Mouse (Mus musculus): ENCODE results near the gene Fgg. TPM values are rescaled to one million over a fixed set of nuclear protein-coding genes. Genes with fewer than 3 reads are reported as not detected.

The Fgg gene
- polyA plus RNA-seq (2014; fragmentation: Nextera tagmentation; extraction: Ambion mirVana), result 0.11 TPM in 1 of 2 replicates, not detected in the other

DNA sequence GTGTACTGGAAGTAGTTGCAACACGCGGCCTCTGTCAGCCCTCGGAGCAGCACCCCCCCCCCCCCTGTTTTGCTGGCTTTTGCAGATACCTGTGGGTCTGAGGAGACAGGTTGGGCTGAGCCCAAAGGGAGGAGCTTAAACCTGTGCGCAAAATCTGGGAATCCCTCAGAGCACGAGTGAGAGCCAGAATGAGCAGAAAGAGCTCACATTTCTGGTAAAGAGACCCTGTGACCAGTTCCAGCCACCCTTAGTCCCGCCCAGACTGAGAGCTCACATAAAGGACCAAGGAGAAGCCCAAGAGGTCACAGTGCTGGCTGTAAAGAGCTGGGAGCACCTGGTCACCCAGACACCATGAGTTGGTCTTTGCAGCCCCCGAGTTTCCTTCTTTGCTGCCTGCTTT is at the start of gene Fgg:
Gene Fgg (plus strand): TSS at position 168 of the 400 bp plus-strand sequence.
- ATAC-seq (ENCODE audit: low FRiP score, low TSS enrichment), result no peak
- H3K4me3 ChIP-seq (ENCODE audit: low read length), result no peak within 1 kb of the TSS
- H3K9ac ChIP-seq (ENCODE audit: low read depth, low read length), result no peak within 1 kb of the TSS
- H3K4me2 ChIP-seq (replicated peaks; ENCODE audit: low read depth, low read length), result no peak within 1 kb of the TSS
- no peaks in the 10 kb centered on the region for H3K4me1 ChIP-seq (ENCODE audit: control insufficient read depth, insufficient read depth, low read length)
- no peak within 1 kb of the TSS for H3K27ac ChIP-seq (ENCODE audit: low read depth, low read length)
- WGBS, result 52% methylated on average over 7 of the region's 7 CpGs
- no peaks in the 10 kb centered on the region; the same call in 1 of the 2 replicates for H3K27me3 ChIP-seq (ENCODE audit: control insufficient read depth, insufficient read depth, low read length)
- H3K36me3 ChIP-seq (ENCODE audit: control insufficient read depth, insufficient read depth, low read length), result no peaks in the 10 kb centered on the region
- H3K9me3 ChIP-seq (ENCODE audit: control insufficient read depth, low read length), result no peaks in the 10 kb centered on the region

DNA sequence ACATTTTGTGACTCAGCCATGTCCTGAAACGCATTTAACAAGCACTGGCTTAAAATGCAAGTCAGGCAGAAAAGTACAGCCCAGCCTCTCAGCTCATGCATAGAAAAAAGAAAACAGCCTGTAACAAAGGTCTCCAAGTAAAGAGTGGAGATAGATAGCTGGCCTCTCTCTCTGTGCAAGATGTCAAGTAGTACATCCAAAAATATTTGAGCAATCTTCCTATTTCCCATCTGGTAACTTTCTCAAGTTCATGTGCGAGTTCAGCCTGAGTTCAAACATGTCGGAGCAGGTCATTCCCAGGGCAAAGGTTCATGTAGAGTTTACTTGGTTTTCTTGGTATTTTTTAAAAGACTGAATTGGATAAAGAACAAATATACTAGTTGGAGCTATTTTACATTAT is 36.5 kb upstream of the Fgg start:
- no peak overlapping the region for H3K27ac ChIP-seq (ENCODE audit: low read depth, low read length)
- WGBS, result 65% methylated on average over 3 of the region's 3 CpGs
- no peaks in the 10 kb centered on the region for H3K4me1 ChIP-seq (ENCODE audit: control insufficient read depth, insufficient read depth, low read length)
- no peaks in the 10 kb centered on the region for H3K36me3 ChIP-seq (ENCODE audit: control insufficient read depth, insufficient read depth, low read length)
- no peak overlapping the region for H3K4me3 ChIP-seq (ENCODE audit: low read length)
- no peaks in the 10 kb centered on the region for H3K9me3 ChIP-seq (ENCODE audit: control insufficient read depth, low read length)
- ATAC-seq (ENCODE audit: low FRiP score, low TSS enrichment), result no peak
- no peak overlapping the region for H3K4me2 ChIP-seq (replicated peaks; ENCODE audit: low read depth, low read length)
- H3K27me3 ChIP-seq (ENCODE audit: control insufficient read depth, insufficient read depth, low read length), result no peaks in the 10 kb centered on the region
- no peak overlapping the region for H3K9ac ChIP-seq (ENCODE audit: low read depth, low read length)

DNA sequence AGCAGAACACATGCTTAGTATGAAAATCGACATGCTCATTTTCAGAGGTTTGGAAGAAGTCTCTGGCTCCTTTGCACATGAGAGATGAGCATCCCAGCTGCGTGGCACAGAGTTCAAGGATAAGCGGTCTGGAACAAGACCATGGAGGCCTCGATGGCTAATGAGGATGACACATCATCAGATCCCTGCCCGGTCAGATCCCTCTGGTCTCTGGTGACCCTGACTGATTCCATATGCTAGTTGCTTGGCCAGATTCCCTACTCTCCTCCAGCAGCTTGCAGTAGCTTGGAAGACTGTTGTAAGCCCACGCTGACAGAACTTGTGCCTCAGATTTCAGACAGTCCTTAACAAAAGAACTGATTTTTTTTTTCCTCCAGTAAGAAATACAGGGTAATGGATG is 26.7 kb upstream of the Fgg start:
- Histone ChIP-seq H3K4me3 (ENCODE audit: low read length) (no peak overlapping the region), H3K9me3 (ENCODE audit: control insufficient read depth, low read length) (no peaks in the 10 kb centered on the region), H3K9ac (ENCODE audit: low read depth, low read length) (no peak overlapping the region), H3K27me3 (ENCODE audit: control insufficient read depth, insufficient read depth, low read length) (no peaks in the 10 kb centered on the region), H3K36me3 (ENCODE audit: control insufficient read depth, insufficient read depth, low read length) (no peaks in the 10 kb centered on the region), H3K27ac (ENCODE audit: low read depth, low read length) (no peak overlapping the region), H3K4me1 (ENCODE audit: control insufficient read depth, insufficient read depth, low read length) (no peaks in the 10 kb centered on the region), H3K4me2 (replicated peaks; ENCODE audit: low read depth, low read length) (no peak overlapping the region)
- WGBS, result 67% methylated on average over 6 of the region's 6 CpGs
- no peak for ATAC-seq (ENCODE audit: low FRiP score, low TSS enrichment)

DNA sequence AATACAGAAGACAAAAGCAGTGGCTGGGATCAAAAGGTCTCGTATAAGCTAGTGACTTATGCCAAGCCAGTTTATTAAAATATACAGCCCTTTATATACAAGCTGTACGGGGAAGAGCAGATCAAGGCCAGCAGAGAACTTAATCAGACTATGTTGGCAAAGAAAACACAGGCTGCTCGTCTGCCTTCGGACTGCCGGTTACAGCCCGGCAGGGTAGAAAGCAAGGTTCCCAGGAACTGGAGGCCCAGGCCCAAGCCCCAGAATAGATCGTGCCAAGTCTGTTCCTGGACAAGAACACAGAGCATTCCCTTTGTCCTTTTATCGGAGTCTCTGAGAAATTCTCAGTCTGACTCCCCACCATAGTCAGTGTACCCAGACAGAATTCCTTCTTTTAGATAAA is 25.7 kb upstream of the Fgg start:
- 76% methylated on average over 8 of the region's 8 CpGs for WGBS
- H3K4me2 ChIP-seq (replicated peaks; ENCODE audit: low read depth, low read length), result no peak overlapping the region
- H3K4me1 ChIP-seq (ENCODE audit: control insufficient read depth, insufficient read depth, low read length), result no peaks in the 10 kb centered on the region
- H3K27me3 ChIP-seq (ENCODE audit: control insufficient read depth, insufficient read depth, low read length), result no peaks in the 10 kb centered on the region
- no peaks in the 10 kb centered on the region for H3K9me3 ChIP-seq (ENCODE audit: control insufficient read depth, low read length)
- H3K9ac ChIP-seq (ENCODE audit: low read depth, low read length), result no peak overlapping the region
- H3K27ac ChIP-seq (ENCODE audit: low read depth, low read length), result no peak overlapping the region
- no peak for ATAC-seq (ENCODE audit: low FRiP score, low TSS enrichment)
- H3K4me3 ChIP-seq (ENCODE audit: low read length), result no peak overlapping the region
- H3K36me3 ChIP-seq (ENCODE audit: control insufficient read depth, insufficient read depth, low read length), result no peaks in the 10 kb centered on the region

DNA sequence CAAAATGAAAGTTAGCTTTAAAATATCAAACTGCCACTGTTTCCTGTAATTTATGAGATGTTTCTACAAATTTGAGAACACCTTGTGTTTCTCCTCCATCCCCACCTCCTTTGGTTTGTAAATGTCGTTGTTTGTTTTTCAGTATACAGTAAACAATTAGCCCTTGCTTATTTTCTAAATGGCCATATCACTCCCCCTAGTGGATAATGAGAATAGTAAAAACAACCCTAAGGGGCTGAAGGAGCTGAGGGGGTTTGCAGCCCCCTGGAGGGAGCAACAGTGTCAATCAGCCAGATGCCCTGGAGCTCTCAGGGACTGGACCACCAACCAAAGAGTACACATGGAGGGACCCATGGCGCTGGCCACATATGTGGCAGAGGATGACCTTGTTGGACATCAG is 22.7 kb upstream of the Fgg start:
- no peaks in the 10 kb centered on the region for H3K27me3 ChIP-seq (ENCODE audit: control insufficient read depth, insufficient read depth, low read length)
- H3K4me3 ChIP-seq (ENCODE audit: low read length), result no peak overlapping the region
- no peak for ATAC-seq (ENCODE audit: low FRiP score, low TSS enrichment)
- H3K9me3 ChIP-seq (ENCODE audit: control insufficient read depth, low read length), result no peaks in the 10 kb centered on the region
- 82% methylated on average over 2 of the region's 2 CpGs for WGBS
- no peaks in the 10 kb centered on the region for H3K36me3 ChIP-seq (ENCODE audit: control insufficient read depth, insufficient read depth, low read length)
- no peak overlapping the region for H3K9ac ChIP-seq (ENCODE audit: low read depth, low read length)
- no peaks in the 10 kb centered on the region for H3K4me1 ChIP-seq (ENCODE audit: control insufficient read depth, insufficient read depth, low read length)
- no peak overlapping the region for H3K4me2 ChIP-seq (replicated peaks; ENCODE audit: low read depth, low read length)
- H3K27ac ChIP-seq (ENCODE audit: low read depth, low read length), result no peak overlapping the region

DNA sequence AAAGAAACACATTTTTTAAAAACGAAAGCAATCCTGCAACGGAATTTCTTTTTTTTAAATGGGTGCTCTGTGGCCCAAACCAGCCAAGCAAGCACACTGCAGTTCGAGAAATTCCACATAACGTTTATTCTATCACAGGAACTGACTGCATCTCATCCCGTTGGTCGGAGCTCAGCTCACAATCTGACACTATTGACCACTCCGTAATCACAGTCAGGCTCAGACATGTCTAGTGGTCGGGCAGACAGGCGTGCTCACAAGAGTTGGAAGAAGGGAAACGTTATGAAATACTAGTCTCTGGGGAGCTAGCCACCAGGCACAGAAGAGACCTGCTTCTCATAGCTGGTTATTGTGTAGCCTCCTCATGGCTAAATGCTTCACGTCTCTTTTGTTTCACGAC is 15.6 kb upstream of the Fgg start:
- no peaks in the 10 kb centered on the region for H3K36me3 ChIP-seq (ENCODE audit: control insufficient read depth, insufficient read depth, low read length)
- 84% methylated on average over 12 of the region's 12 CpGs for WGBS
- H3K4me1 ChIP-seq (ENCODE audit: control insufficient read depth, insufficient read depth, low read length), result 0 out of 2 replicates have a peak, but pooled peaks cover 3% of the 10 kb centered on the region
- no peak overlapping the region for H3K9ac ChIP-seq (ENCODE audit: low read depth, low read length)
- no peak overlapping the region for H3K4me2 ChIP-seq (replicated peaks; ENCODE audit: low read depth, low read length)
- H3K27ac ChIP-seq (ENCODE audit: low read depth, low read length), result no peak overlapping the region
- H3K9me3 ChIP-seq (ENCODE audit: control insufficient read depth, low read length), result no peaks in the 10 kb centered on the region
- peaks cover 6% of the 10 kb centered on the region; the same call in 1 of the 2 replicates for H3K27me3 ChIP-seq (ENCODE audit: control insufficient read depth, insufficient read depth, low read length)
- ATAC-seq (ENCODE audit: low FRiP score, low TSS enrichment), result no peak
- H3K4me3 ChIP-seq (ENCODE audit: low read length), result no peak overlapping the region

DNA sequence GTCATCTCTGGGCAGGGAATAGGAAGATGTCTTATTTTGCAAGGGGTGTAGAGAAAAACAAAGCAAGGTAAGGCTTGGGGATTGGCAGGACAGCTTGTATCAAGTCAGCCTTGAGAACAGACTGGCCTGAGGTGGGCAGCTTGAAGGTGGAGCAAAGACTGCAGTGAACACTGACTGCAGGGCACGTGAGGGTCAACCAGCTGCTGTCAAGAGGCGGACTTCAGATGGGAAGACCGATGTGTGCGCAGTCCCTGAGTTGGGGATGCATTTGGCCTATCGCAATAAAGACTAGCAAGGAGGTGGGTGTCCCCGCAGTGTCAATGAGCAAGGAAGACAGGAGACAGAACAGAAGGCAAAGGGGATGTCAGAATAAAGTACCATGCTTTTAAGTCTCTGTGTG is 14.6 kb upstream of the Fgg start:
- 0 out of 2 replicates have a peak, but pooled peaks cover 3% of the 10 kb centered on the region for H3K4me1 ChIP-seq (ENCODE audit: control insufficient read depth, insufficient read depth, low read length)
- H3K4me2 ChIP-seq (replicated peaks; ENCODE audit: low read depth, low read length), result no peak overlapping the region
- no peak overlapping the region for H3K9ac ChIP-seq (ENCODE audit: low read depth, low read length)
- 83% methylated on average over 6 of the region's 6 CpGs for WGBS
- H3K36me3 ChIP-seq (ENCODE audit: control insufficient read depth, insufficient read depth, low read length), result no peaks in the 10 kb centered on the region
- ATAC-seq (ENCODE audit: low FRiP score, low TSS enrichment), result no peak
- H3K27me3 ChIP-seq (ENCODE audit: control insufficient read depth, insufficient read depth, low read length), result peaks cover 6% of the 10 kb centered on the region; the same call in 1 of the 2 replicates
- no peak overlapping the region for H3K4me3 ChIP-seq (ENCODE audit: low read length)
- no peak overlapping the region for H3K27ac ChIP-seq (ENCODE audit: low read depth, low read length)
- H3K9me3 ChIP-seq (ENCODE audit: control insufficient read depth, low read length), result no peaks in the 10 kb centered on the region

DNA sequence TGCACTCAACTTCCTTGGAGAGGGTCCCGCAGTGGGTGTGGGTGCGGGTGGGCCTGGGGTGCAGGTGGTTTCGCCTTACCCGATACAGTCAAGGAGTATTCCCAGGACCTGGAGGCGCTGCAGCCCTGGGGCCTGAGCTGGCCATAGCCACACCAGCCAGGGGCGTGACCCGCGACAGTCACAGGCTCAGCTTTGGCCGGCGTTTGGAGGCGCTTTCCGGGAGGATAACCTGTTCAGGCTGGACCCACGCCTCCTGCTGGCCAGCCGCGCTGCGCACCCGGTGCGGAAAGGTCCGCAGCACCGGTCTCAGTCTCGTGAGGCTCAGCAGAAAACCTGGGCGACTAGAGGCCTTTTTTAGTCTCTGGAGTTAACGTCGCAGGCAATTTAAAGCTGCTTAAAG is 12.2 kb upstream of the Fgg start:
- H3K27me3 ChIP-seq (ENCODE audit: control insufficient read depth, insufficient read depth, low read length), result peaks cover 6% of the 10 kb centered on the region; the same call in 1 of the 2 replicates
- H3K9me3 ChIP-seq (ENCODE audit: control insufficient read depth, low read length), result no peaks in the 10 kb centered on the region
- 2% methylated on average over 24 of the region's 24 CpGs for WGBS
- H3K9ac ChIP-seq (ENCODE audit: low read depth, low read length), result 0 out of 2 replicates have a peak overlapping the region, but pooled peaks have one; percentile 18
- H3K27ac ChIP-seq (ENCODE audit: low read depth, low read length), result no peak overlapping the region
- no peaks in the 10 kb centered on the region for H3K36me3 ChIP-seq (ENCODE audit: control insufficient read depth, insufficient read depth, low read length)
- peak overlapping the region; percentile 21 for H3K4me3 ChIP-seq (ENCODE audit: low read length)
- ATAC-seq (ENCODE audit: low FRiP score, low TSS enrichment), result peak; percentile 85
- H3K4me2 ChIP-seq (replicated peaks; ENCODE audit: low read depth, low read length), result peak overlapping the region; percentile 54
- H3K4me1 ChIP-seq (ENCODE audit: control insufficient read depth, insufficient read depth, low read length), result 0 out of 2 replicates have a peak, but pooled peaks cover 3% of the 10 kb centered on the region

DNA sequence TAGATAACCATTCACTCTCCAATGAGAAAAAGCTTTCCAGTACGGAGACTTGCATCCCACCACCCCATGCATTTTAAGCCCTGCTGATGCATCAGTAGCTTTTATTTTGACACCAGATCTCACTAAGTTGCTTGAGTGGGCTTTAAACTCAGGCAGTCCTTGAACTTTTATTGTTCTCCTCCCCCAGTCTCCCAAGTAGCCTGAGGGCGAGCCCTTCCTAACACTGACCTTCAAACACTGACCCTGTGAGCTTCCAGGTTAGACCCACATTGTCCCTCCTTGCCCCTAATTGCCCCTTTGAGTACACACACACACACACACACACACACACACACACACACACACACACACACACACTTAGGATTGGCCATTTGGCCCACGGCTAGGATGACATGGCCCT is 10.9 kb upstream of the Fgg start:
- Histone ChIP-seq H3K27me3 (ENCODE audit: control insufficient read depth, insufficient read depth, low read length) (peaks cover 6% of the 10 kb centered on the region; the same call in 1 of the 2 replicates), H3K4me1 (ENCODE audit: control insufficient read depth, insufficient read depth, low read length) (0 out of 2 replicates have a peak, but pooled peaks cover 3% of the 10 kb centered on the region), H3K27ac (ENCODE audit: low read depth, low read length) (no peak overlapping the region), H3K9ac (ENCODE audit: low read depth, low read length) (no peak overlapping the region), H3K36me3 (ENCODE audit: control insufficient read depth, insufficient read depth, low read length) (no peaks in the 10 kb centered on the region), H3K4me3 (ENCODE audit: low read length) (no peak overlapping the region), H3K9me3 (ENCODE audit: control insufficient read depth, low read length) (no peaks in the 10 kb centered on the region), H3K4me2 (replicated peaks; ENCODE audit: low read depth, low read length) (no peak overlapping the region)
- WGBS, result 29% methylated on average over 3 of the region's 3 CpGs
- no peak for ATAC-seq (ENCODE audit: low FRiP score, low TSS enrichment)
